Mouse (Mus musculus): ENCODE results near the gene Bin2. TPM values are rescaled to one million over a fixed set of nuclear protein-coding genes. Genes with fewer than 3 reads are reported as not detected.

Gene Bin2
- polyA plus RNA-seq, 1 experiment: 135 TPM

DNA sequence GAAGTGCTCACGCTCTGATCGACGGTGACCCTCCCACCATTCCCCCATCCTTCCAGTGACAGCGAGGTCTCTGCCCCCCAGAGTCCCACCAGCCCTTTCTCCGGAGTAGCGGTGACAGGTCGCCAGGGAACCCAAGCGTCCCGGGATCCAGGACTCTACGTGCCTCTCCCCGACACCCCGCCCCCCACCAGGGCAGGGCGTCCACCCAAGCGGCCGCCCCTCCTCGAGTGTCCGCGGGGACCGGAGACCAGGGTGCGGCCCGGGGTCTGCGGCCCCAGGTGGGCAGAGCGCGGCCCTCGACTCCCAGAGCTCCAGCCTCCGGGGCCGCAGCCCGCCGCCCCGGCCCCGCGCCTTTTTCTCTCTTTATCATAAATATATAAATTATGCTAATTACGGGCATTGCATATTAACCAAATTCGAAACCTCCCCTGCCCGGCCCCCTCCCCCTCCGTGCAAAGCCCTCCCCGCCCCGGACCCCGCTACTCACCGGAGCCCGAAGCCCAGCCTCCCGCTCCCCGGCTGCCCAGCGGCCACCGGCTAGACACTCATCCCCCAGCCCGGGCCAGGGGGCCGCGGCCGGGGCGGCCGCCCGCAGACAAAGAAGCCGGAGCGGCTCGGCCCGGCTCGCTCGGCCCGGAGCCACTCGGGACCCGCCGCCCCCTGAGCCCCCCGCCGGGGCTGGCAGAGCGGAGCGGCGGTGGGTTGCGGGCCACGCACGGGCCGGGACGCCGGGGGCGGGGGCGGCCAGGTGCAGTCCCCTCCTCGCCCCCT is 69.9 kb downstream of the Bin2 start, which contains the start of gene Pou6f1:
Pou6f1 (minus strand) TSS at position 709 of the 771 bp plus-strand sequence.
- TF ChIP-seq POLR2A (IDR thresholded peaks at IDR 0.05; ENCODE audit: borderline replicate concordance, low read depth, low read length) (no peak), CTCF (IDR thresholded peaks at IDR 0.05; ENCODE audit: low read depth, low read length) (no peak)
- Histone ChIP-seq H3K27ac (ENCODE audit: insufficient read depth, low read depth, low read length) (no peak within 1 kb of the TSS), H3K4me1 (ENCODE audit: control insufficient read depth, insufficient read depth, low read length) (peaks cover 7% of the 10 kb centered on the region), H3K4me3 (ENCODE audit: insufficient read depth, low read length) (peak within 1 kb of the TSS; percentile 66)

DNA sequence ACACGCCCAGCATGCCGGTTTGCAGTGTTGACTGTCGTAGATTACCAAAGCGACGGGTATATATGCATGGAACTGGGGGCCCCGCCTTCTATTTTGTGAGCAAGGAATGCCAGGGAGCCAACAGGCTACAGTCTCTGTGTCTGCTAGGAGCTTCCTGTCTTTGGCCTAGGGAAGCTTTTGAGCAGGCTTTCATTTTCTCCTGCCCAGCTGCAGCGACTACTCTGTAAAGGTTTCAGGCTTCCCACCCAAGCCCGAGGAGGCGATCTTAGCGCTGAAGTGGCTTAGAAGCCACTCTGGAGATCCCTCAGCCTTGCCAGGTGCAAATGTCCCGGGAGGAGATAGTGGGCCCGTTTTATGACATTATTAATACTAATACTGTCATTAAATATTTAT is 70.5 kb downstream of the Bin2 start:
- Histone ChIP-seq H3K27ac (ENCODE audit: insufficient read depth, low read depth, low read length) (no peak overlapping the region), H3K4me3 (ENCODE audit: insufficient read depth, low read length) (peak overlapping the region; percentile 66), H3K4me1 (ENCODE audit: control insufficient read depth, insufficient read depth, low read length) (peaks cover 7% of the 10 kb centered on the region)
- TF ChIP-seq POLR2A (IDR thresholded peaks at IDR 0.05; ENCODE audit: borderline replicate concordance, low read depth, low read length) (no peak), CTCF (IDR thresholded peaks at IDR 0.05; ENCODE audit: low read depth, low read length) (no peak)

DNA sequence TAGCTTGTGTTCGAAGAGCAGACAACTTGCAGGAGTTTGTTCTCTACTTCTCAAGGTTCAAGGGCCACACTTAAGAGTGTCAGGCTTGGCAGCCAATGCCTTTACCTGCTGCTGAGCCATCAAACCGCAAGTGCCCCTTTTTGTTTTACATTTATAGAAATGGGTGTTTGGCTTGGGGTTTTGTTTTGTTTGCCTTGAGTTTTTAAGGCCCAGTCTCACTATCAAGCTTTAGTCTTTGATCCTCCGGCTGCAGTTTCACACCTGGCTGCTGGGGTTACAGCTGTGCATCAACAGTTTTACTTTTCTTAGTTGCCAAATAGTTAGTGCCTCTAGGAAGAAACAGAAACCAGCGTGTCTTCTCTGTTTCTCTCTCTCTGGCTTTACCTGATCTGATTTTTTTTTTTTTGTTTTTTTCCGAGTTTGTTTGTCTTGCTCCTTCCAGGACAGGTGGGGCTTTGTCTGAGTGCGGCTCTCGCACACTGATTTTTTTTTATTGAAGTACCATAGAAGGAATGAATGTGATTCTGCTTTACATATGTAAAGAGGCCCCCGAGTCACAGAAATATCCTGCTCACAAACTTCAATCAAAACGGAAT is 71.0 kb downstream of the Bin2 start:
- Histone ChIP-seq H3K27ac (ENCODE audit: insufficient read depth, low read depth, low read length) (no peak overlapping the region), H3K4me1 (ENCODE audit: control insufficient read depth, insufficient read depth, low read length) (peaks cover 7% of the 10 kb centered on the region), H3K4me3 (ENCODE audit: insufficient read depth, low read length) (peak overlapping the region; percentile 66)
- TF ChIP-seq POLR2A (IDR thresholded peaks at IDR 0.05; ENCODE audit: borderline replicate concordance, low read depth, low read length) (no peak), CTCF (IDR thresholded peaks at IDR 0.05; ENCODE audit: low read depth, low read length) (no peak)

DNA sequence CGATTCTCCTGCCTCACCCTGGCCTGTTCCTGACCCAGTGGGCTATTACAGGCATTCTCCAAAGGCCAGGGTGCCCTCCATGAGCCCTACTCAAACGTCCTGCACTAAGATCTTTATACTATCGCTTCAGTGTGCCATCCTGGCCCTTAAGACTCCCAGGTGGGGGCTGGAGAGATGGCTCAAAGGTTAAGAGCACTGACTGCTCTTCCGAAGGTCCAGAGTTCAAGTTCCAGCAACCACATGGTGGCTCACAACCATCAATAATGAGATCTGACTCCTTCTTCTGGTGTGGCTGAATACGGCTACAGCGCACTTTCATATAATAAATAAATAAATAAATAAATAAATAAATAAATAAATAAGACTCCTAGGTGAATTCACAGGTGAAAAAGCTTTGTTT is 76.5 kb downstream of the Bin2 start:
- no peak overlapping the region for H3K27ac ChIP-seq (ENCODE audit: insufficient read depth, low read depth, low read length)
- H3K4me1 ChIP-seq (ENCODE audit: control insufficient read depth, insufficient read depth, low read length): peaks cover 4% of the 10 kb centered on the region; the same call in 1 of the 2 replicates
- no peak overlapping the region for H3K4me3 ChIP-seq (ENCODE audit: insufficient read depth, low read length)
- TF ChIP-seq POLR2A (IDR thresholded peaks at IDR 0.05; ENCODE audit: borderline replicate concordance, low read depth, low read length): no peak
- TF ChIP-seq CTCF (IDR thresholded peaks at IDR 0.05; ENCODE audit: low read depth, low read length): no peak

Other genes starting within 250 kb of the Bin2 start
- gene Gm5475, start 247.4 kb downstream of the Bin2 start, polyA plus RNA-seq (2012; ENCODE audit: insufficient read depth, insufficient read length, missing spikeins): not detected in 2 replicates
- 64.3 and 68.0 TPM in 2 replicates for gene Slc11a2, start 244.5 kb downstream of the Bin2 start, polyA plus RNA-seq (2012; ENCODE audit: insufficient read depth, insufficient read length, missing spikeins)
- gene Letmd1, start 200.5 kb downstream of the Bin2 start, polyA plus RNA-seq (2012; ENCODE audit: insufficient read depth, insufficient read length, missing spikeins): 41.7 and 45.7 TPM in 2 replicates
- gene Csrnp2, start 174.1 kb downstream of the Bin2 start, polyA plus RNA-seq (2012; ENCODE audit: insufficient read depth, insufficient read length, missing spikeins): 2.2 and 2.8 TPM in 2 replicates
- gene Tfcp2, start 117.5 kb downstream of the Bin2 start, polyA plus RNA-seq (2012; ENCODE audit: insufficient read depth, insufficient read length, missing spikeins): 9.4 and 10.2 TPM in 2 replicates
- 23.4 and 27.0 TPM in 2 replicates for gene Pou6f1, start 69.6 kb downstream of the Bin2 start, polyA plus RNA-seq (2012; ENCODE audit: insufficient read depth, insufficient read length, missing spikeins)
- gene Dazap2, start 54.2 kb downstream of the Bin2 start, polyA plus RNA-seq (2012; ENCODE audit: insufficient read depth, insufficient read length, missing spikeins): 466 and 503 TPM in 2 replicates
- 94.1 and 103 TPM in 2 replicates for gene Smagp, start 32.6 kb downstream of the Bin2 start, polyA plus RNA-seq (2012; ENCODE audit: insufficient read depth, insufficient read length, missing spikeins)
- gene Cela1, start 18.4 kb upstream of the Bin2 start, polyA plus RNA-seq (2012; ENCODE audit: insufficient read depth, insufficient read length, missing spikeins): 4.9 and 5.1 TPM in 2 replicates
- 11.5 and 14.9 TPM in 2 replicates for gene Galnt6, start 59.8 kb upstream of the Bin2 start, polyA plus RNA-seq (2012; ENCODE audit: insufficient read depth, insufficient read length, missing spikeins)
- 0.85 TPM in 1 of 2 replicates, not detected in the other for gene Slc4a8, start 92.2 kb upstream of the Bin2 start, polyA plus RNA-seq (2012; ENCODE audit: insufficient read depth, insufficient read length, missing spikeins)
- gene Scn8a, start 200.3 kb upstream of the Bin2 start, polyA plus RNA-seq (2012; ENCODE audit: insufficient read depth, insufficient read length, missing spikeins): not detected in 2 replicates